Mouse (Mus musculus) forebrain, embryonic 14.5 days (tissue): Measurements from ENCODE around the gene Gm43191. TPM values are rescaled to one million over a fixed set of nuclear protein-coding genes. Genes with fewer than 3 reads are reported as not detected.

Source experiments
- ATAC-seq: fragments of 200-750 bp; cut with Nextera tagmentation; 2 replicates; pipeline ENCODE4 v1.8.0; 2017; ENCODE audit warnings: mild to moderate bottlenecking, moderate library complexity
- DNase-seq: peaks from one replicate; pipeline ENCODE4 v3.0.0-alpha.2; 2015; ENCODE audit warnings: low spot score
- H3K27ac ChIP-seq: fragments of 300-500 bp; sonication (generic); 2 replicates; pipeline ENCODE4 v1.5.1; 2014; ENCODE audit warnings: low read depth, mild to moderate bottlenecking, control low read depth, low read length, moderate library complexity
- H3K27me3 ChIP-seq: fragments of 300-500 bp; sonication (generic); replicated peaks from 2 replicates; pipeline ENCODE4 v1.6.1; 2014; ENCODE audit warnings: low read length, control low read depth, mixed read lengths; ENCODE audit not compliant: control insufficient read depth, insufficient read depth
- H3K36me3 ChIP-seq: fragments of 300-500 bp; sonication (generic); 2 replicates; pipeline ENCODE4 v1.6.1; 2014; ENCODE audit warnings: low read length, control low read depth; ENCODE audit not compliant: control insufficient read depth, insufficient read depth
- H3K4me1 ChIP-seq: fragments of 300-500 bp; sonication (generic); 2 replicates; pipeline ENCODE4 v1.6.1; 2014; ENCODE audit warnings: antibody characterized with exemption, low read length, control low read depth; ENCODE audit not compliant: control insufficient read depth, insufficient read depth
- H3K4me2 ChIP-seq: fragments of 300-500 bp; sonication (generic); 2 replicates; pipeline ENCODE4 v1.6.1; 2014; ENCODE audit warnings: mild to moderate bottlenecking, control low read depth, low read length
- H3K4me3 ChIP-seq: fragments of 300-500 bp; sonication (generic); 2 replicates; pipeline ENCODE4 v1.5.1; 2014; ENCODE audit warnings: low read depth, low read length, control low read depth
- H3K9ac ChIP-seq: fragments of 300-500 bp; sonication (generic); 2 replicates; pipeline ENCODE4 v1.6.1; 2014; ENCODE audit warnings: mild to moderate bottlenecking, low read length, control low read depth, moderate library complexity
- H3K9me3 ChIP-seq: fragments of 300-500 bp; sonication (generic); replicated peaks from 2 replicates; pipeline ENCODE4 v1.6.1; 2016; ENCODE audit warnings: low read length, control low read depth, mixed read lengths; ENCODE audit not compliant: control insufficient read depth
- WGBS: fragments of 180-500 bp; shearing (Covaris S2); extraction: QIAGEN DNeasy Blood & Tissue Kit; methylation state at CpG from one replicate; pipeline ENCODE4 v1.1.7; 2014; 5-methylcytosine and 5-hydroxymethylcytosine counted together
- polyA plus RNA-seq: library from polyadenylated mRNA; unstranded; fragments of >200 nt; fragmentation: Nextera tagmentation; extraction: Ambion mirVana; gene quantifications from 2 replicates; pipeline ENCODE4 v1.2.1, GENCODE M21; 2014

Gene Gm43191
- polyA plus RNA-seq, result not detected in 2 replicates

DNA sequence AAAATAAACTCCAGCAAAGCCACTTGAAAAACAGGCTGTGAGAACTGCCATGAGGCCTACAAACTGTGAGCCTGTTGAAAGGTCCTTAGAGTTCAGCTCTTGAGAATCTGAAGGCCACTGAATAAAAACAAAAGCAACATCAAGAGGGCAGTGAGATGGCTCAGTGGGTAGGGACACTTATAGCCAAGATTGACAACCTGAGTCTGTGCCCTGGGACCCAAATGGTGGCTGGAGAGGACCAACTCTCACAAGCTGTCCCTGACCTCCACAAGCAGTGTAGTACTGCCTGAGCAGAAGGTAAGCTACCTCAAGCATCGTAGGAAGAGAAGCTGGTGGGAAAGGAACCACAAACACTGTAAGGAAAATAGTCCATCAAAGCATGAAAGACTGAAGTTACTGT lies at the start of gene Gm43191:
Gene Gm43191, minus strand, starts transcription at position 101 of the 400 bp plus-strand sequence.
- Histone ChIP-seq H3K4me3 (no peak within 1 kb of the TSS), H3K27me3 (no peaks in the 10 kb centered on the region), H3K9ac (no peak within 1 kb of the TSS), H3K36me3 (0 out of 2 replicates have a peak, but pooled peaks cover 2% of the 10 kb centered on the region), H3K4me2 (no peak within 1 kb of the TSS), H3K27ac (no peak within 1 kb of the TSS), H3K4me1 (no peaks in the 10 kb centered on the region), H3K9me3 (no peaks in the 10 kb centered on the region)
- WGBS, result 100% methylated on average over 1 of the region's 1 CpGs
- DNase-seq (no peak), ATAC-seq (no peak)

DNA sequence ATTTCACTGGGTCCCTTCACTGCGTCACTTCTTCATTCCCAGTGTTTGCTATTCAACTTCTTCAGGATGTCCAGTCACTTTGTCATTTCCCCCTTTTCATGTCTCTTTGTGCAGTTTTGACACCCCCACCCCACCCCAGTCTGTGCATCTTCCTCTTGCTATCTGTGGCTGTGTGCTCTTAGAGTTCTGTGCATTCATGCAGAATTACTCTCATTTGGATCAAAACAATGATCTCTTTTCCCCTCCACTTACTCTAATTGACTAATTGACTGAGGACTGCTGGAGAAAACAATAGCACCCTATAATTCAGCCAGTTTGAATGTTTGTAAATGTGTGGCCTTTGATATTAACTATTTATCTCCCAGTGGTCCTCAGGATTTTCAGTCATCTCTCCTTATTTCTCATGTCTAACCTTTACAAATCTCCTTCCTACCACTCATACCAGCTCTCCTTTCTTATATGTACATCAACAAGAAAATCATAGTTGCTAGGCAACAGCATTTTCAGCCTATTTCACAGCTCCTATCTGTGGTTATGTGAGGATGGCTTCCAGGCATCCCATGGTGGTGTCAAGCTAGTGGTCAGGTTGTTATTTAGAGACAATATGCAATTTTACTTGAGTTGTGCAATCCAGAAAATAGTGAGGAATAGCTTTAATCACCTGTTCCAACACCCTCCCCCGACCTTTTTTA lies 48.6 kb upstream of the Gm43191 start:
- no peaks in the 10 kb centered on the region; the same call in 1 of the 2 replicates for H3K4me1 ChIP-seq
- no peak overlapping the region for H3K9ac ChIP-seq
- H3K9me3 ChIP-seq, result no peaks in the 10 kb centered on the region
- no peak overlapping the region for H3K4me2 ChIP-seq
- ATAC-seq, result peak; percentile 46; the same call in 1 of the 2 replicates
- peak; percentile 36 for DNase-seq
- no peak overlapping the region for H3K27ac ChIP-seq
- WGBS, result 53% methylated on average over 2 of the region's 2 CpGs
- no peaks in the 10 kb centered on the region for H3K36me3 ChIP-seq
- H3K27me3 ChIP-seq, result no peaks in the 10 kb centered on the region
- no peak overlapping the region for H3K4me3 ChIP-seq

DNA sequence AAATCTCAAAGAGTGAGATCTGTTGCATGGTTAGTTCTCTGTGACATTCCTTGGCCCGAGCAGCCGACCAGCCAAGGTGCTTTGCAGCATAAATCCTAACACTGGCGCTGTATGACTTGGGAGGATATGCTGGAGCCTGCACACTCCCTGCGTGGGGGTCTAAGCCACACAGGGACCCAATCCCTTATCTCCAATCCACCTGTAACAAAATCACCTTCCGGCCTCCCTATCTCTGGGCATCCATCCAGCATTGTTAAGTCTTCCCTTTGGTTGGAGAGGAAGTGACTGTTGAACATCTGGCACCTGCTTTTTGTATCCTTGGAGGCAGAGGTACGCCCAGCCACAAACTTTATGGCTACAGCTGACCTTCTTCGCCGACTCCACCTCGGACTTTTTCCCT lies 45.7 kb upstream of the Gm43191 start:
- 76% methylated on average over 9 of the region's 9 CpGs for WGBS
- Histone ChIP-seq H3K4me2 (no peak overlapping the region), H3K36me3 (no peaks in the 10 kb centered on the region), H3K27me3 (no peaks in the 10 kb centered on the region), H3K9ac (no peak overlapping the region), H3K4me3 (no peak overlapping the region), H3K27ac (no peak overlapping the region), H3K4me1 (no peaks in the 10 kb centered on the region; the same call in 1 of the 2 replicates), H3K9me3 (no peaks in the 10 kb centered on the region)
- ATAC-seq (no peak), DNase-seq (no peak)

DNA sequence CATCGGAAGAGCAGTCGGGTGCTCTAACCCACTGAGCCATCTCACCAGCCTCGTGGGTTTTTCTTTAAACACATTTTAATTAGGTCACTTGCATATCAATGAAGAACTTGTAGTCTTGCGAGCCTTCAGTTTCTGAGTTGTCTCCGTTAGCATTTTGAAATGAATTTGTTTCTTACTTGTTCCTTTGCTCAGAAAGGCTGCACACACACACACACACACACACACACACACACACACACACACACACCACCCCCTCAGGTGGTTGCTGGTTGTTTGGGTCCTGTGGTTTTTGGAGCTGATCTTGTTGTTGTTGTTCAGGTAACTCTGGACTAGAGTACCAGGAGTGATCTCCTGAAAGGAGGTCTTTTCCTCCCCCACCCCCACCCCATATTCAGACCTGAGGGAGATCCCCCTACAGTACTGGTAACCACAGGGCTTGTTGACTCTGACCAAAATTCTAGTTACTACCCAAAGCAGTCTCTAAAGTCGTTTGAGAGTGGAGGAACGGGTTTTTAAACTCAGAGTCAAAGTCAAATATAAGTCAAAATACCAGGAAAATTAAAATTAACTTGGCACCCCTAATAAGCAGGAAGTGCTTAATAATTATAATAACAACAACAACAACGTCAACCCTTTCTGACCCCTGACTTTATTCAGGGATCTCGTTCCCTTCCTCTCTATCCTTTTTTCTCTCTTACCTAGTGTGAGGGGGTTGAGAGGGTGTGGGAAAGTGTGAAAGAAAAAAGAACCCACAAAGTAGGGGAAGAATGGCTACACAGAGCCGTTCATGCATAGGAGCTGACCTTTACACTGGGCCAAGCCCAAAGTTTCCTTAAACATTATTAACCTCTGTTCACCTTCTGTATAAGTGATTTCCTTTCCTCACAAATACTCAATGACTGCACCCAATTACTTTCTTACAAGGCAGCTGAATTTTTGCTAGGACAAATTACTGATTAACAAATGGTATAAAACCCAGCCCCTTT lies 42.7 kb upstream of the Gm43191 start:
- ATAC-seq (no peak), DNase-seq (no peak)
- Histone ChIP-seq H3K36me3 (no peaks in the 10 kb centered on the region), H3K4me2 (no peak overlapping the region), H3K4me1 (no peaks in the 10 kb centered on the region), H3K27me3 (no peaks in the 10 kb centered on the region), H3K9ac (no peak overlapping the region), H3K9me3 (no peaks in the 10 kb centered on the region), H3K27ac (no peak overlapping the region), H3K4me3 (no peak overlapping the region)
- 42% methylated on average over 10 of the region's 10 CpGs for WGBS

DNA sequence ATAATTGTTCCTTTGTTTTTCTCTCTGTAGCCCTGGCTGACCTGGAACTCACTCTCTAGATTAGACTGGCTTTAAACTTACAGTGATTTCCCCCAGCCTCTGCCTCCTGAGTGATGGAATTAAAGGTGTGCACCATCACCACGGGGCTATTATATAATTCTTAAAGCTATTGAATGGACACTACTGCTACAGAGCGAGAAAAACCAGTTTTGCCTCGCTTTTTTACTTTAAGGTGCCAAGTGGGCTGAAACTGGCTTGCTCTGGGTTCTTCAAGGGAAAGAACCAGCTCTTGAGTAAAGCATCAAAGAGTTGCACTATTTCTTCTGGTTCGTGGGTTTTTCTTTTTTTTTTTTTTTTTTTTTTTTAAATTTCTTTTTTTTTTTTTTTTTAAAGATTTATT lies 41.9 kb upstream of the Gm43191 start:
- H3K36me3 ChIP-seq, result no peaks in the 10 kb centered on the region
- DNase-seq (no peak), ATAC-seq (no peak)
- H3K9ac ChIP-seq, result no peak overlapping the region
- H3K4me2 ChIP-seq, result no peak overlapping the region
- no peak overlapping the region for H3K27ac ChIP-seq
- H3K4me1 ChIP-seq, result no peaks in the 10 kb centered on the region
- no peaks in the 10 kb centered on the region for H3K27me3 ChIP-seq
- no peaks in the 10 kb centered on the region for H3K9me3 ChIP-seq
- WGBS, result 84% methylated on average over 4 of the region's 4 CpGs
- H3K4me3 ChIP-seq, result no peak overlapping the region

DNA sequence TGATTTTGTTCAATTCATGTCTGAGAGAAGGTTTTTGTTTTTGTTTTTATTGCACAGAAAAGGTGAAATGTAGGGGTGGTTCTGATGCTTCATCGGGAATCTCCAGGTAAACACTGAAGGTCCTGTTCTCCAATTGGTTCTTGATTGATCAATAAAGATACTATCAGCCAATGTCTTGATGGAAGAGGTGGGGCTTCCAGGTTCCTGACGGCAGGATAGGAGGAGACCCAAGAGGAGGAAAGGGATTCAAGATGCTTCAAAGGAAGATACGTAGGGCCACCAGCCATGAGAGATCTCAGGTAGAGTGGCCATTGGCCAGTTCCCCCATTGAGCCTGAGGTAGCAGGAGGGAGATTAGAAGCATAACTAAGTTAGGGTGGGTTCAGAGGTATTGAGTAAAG lies 37.9 kb upstream of the Gm43191 start:
- WGBS, result 66% methylated on average over 3 of the region's 3 CpGs
- no peaks in the 10 kb centered on the region for H3K36me3 ChIP-seq

DNA sequence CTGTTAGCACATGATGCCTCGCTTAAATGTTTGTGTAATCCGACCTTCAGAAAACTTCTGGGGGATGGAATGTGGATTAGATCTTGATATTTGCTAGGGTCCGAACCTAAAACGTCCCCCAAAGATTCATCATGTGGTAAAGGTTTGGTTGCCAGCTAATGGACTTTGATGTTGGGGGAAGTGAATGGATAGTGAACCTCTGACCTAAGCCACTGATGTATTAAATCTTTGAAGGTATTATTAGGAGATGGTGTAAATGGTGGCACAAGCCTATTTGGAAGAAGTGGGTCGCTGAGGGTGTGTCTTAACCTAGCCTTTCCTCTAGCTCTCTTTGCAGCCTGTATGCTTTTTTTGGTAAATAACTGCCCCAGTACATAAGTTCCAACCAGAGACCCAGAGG lies 32.0 kb upstream of the Gm43191 start:
- Histone ChIP-seq H3K27me3 (0 out of 2 replicates have a peak, but pooled peaks cover 5% of the 10 kb centered on the region), H3K9me3 (no peaks in the 10 kb centered on the region), H3K4me3 (peak overlapping the region; percentile 92; the same call in 1 of the 2 replicates), H3K36me3 (no peaks in the 10 kb centered on the region), H3K27ac (no peak overlapping the region), H3K4me2 (peak overlapping the region; percentile 75), H3K9ac (no peak overlapping the region), H3K4me1 (no peaks in the 10 kb centered on the region; the same call in 1 of the 2 replicates)
- 41% methylated on average over 5 of the region's 5 CpGs for WGBS
- DNase-seq (no peak), ATAC-seq (no peak)

More for the DNA sequence above, 37.9 kb upstream of the Gm43191 start:
- Histone ChIP-seq H3K4me2 (no peak overlapping the region), H3K27me3 (no peaks in the 10 kb centered on the region), H3K4me3 (no peak overlapping the region), H3K4me1 (no peaks in the 10 kb centered on the region), H3K27ac (no peak overlapping the region), H3K9ac (no peak overlapping the region), H3K9me3 (no peaks in the 10 kb centered on the region)
- DNase-seq (no peak), ATAC-seq (no peak)

DNA sequence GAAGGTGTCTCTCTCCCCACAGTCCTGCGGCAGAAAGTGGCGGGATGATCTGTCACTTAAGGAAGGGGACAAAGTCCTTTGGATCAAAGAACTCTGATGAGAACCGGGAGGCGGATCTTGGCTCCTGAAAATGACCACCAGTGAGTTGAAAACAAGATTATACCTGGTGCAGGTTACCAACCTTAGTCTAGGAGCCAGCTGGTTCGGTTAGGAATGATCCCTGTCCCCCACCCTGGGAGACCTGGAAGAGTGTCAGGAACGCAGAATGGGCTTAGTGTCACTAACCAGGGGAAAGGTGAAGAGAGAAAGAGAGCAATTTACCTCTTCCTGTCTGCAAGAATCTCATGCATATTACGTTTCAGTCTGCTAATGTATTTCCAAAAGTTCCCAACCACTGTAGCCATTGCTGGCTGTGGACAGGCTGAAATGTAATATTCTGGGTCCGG lies 31.4 kb upstream of the Gm43191 start, which contains the start of gene Slc35a3:
Gene Slc35a3, minus strand, starts transcription at position 396 of the 446 bp plus-strand sequence.
- DNase-seq (peak; percentile 2), ATAC-seq (0 out of 2 replicates have a peak, but pooled peaks have one; percentile 1)
- WGBS, result 5% methylated on average over 8 of the region's 8 CpGs

More for the DNA sequence above, 31.4 kb upstream of the Gm43191 start, which contains the start of gene Slc35a3:
- no peaks in the 10 kb centered on the region for H3K9me3 ChIP-seq
- peak within 1 kb of the TSS; percentile 75 for H3K4me2 ChIP-seq
- H3K9ac ChIP-seq, result peak within 1 kb of the TSS; percentile 94
- no peaks in the 10 kb centered on the region; the same call in 1 of the 2 replicates for H3K4me1 ChIP-seq
- H3K27ac ChIP-seq, result no peak within 1 kb of the TSS; the same call in 1 of the 2 replicates
- H3K36me3 ChIP-seq, result no peaks in the 10 kb centered on the region
- 0 out of 2 replicates have a peak, but pooled peaks cover 5% of the 10 kb centered on the region for H3K27me3 ChIP-seq
- H3K4me3 ChIP-seq, result peak within 1 kb of the TSS; percentile 92
